Comparison of ENCODE assay signal across 7 mouse cellular contexts in genomic region chr5:88564501-88565147, GRCm38 (mm10). TPM values are rescaled to one million over a fixed set of nuclear protein-coding genes. Genes with fewer than 3 reads are reported as not detected.
DNase-seq lines count a peak whose midpoint lies in the region; ATAC-seq lines count a peak whose summit lies in the region.

Rufy3 (plus strand) TSS chr5:88565040.

- no peaks in the 10 kb centered on the region for H3K36me3 ChIP-seq in intestine, embryonic 15.5 days
- H3K36me3 ChIP-seq in midbrain, embryonic 10.5 days, result peaks cover 10% of the 10 kb centered on the region

- no peaks in the 10 kb centered on the region for H3K9me3 ChIP-seq in intestine, embryonic 15.5 days
- no peaks in the 10 kb centered on the region for H3K9me3 ChIP-seq in midbrain, embryonic 10.5 days (replicated peaks)

- H3K27ac ChIP-seq in intestine, embryonic 15.5 days, result peak within 1 kb of the TSS; percentile 84
- H3K27ac ChIP-seq in midbrain, embryonic 10.5 days (replicated peaks), result peak within 1 kb of the TSS; percentile 92

- peak within 1 kb of the TSS; percentile 94 for H3K4me3 ChIP-seq in intestine, embryonic 15.5 days (replicated peaks)
- peak within 1 kb of the TSS; percentile 91 for H3K4me3 ChIP-seq in midbrain, embryonic 10.5 days

- peak within 1 kb of the TSS; percentile 74 for H3K9ac ChIP-seq in intestine, embryonic 15.5 days

- under 1% methylated on average over 60 of the region's 71 CpGs for WGBS in intestine, embryonic 15.5 days
- WGBS in midbrain, embryonic 10.5 days, result under 1% methylated on average over 50 of the region's 71 CpGs

- H3K4me1 ChIP-seq in intestine, embryonic 15.5 days (replicated peaks), result 0 out of 2 replicates have a peak, but pooled peaks cover 2% of the 10 kb centered on the region
- peaks cover 23% of the 10 kb centered on the region for H3K4me1 ChIP-seq in midbrain, embryonic 10.5 days

- peak; percentile 95 for DNase-seq in adrenal gland, adult 2 months
- peak; percentile 91 for DNase-seq in embryo, embryonic 11 days
- peak; percentile 73 to 84 for DNase-seq in gastrocnemius, postnatal 36 days
- peak; percentile 71 for DNase-seq in left cerebral cortex, postnatal 4 days
- DNase-seq in midbrain, embryonic 10.5 days (ENCODE audit: low spot score), result peak; percentile 80
- peak; percentile 71 for DNase-seq in skeletal muscle tissue, adult 2 months (ENCODE audit: low read depth, low spot score)

- peak; percentile 93 for ATAC-seq in intestine, embryonic 15.5 days

- no peaks in the 10 kb centered on the region for H3K27me3 ChIP-seq in intestine, embryonic 15.5 days (replicated peaks)
- no peaks in the 10 kb centered on the region for H3K27me3 ChIP-seq in midbrain, embryonic 10.5 days (ENCODE audit: low read depth, poor library complexity, severe bottlenecking)

- intact Hi-C loops in gastrocnemius, postnatal 36 days (cut with DNase I), result loop anchor here (5.0 kb wide), 1 partner anchor 113 kb away; the partner anchor contains the start of gene Grsf1
- intact Hi-C loops in left cerebral cortex, postnatal 4 days (cut with DNase I), result no loop called here

- H3K4me2 ChIP-seq in intestine, embryonic 15.5 days (replicated peaks), result peak within 1 kb of the TSS; percentile 72

RNA-seq across cellular contexts. Expression of gene Rufy3, which starts in this region (rescaled TPM):
- total RNA-seq in adrenal gland, adult 2 months (2021), result 10 to 100 TPM; 26.3 to 29.6 TPM
- polyA plus RNA-seq in adrenal gland, adult 2 months (2012; rRNA removed), result 8.3 and 10.2 TPM in 2 replicates
- 1 to 10 TPM; 6.6 to 6.7 TPM for total RNA-seq in gastrocnemius, postnatal 36 days (2021)
- polyA plus RNA-seq in intestine, embryonic 15.5 days (2015; fragmentation: Nextera tagmentation; extraction: Ambion mirVana), result 17.4 and 20.9 TPM in 2 replicates
- total RNA-seq in left cerebral cortex, postnatal 4 days (2021), result 100 to 1,000 TPM; 284 to 286 TPM
- polyA plus RNA-seq in midbrain, embryonic 10.5 days (2016; fragmentation: Nextera tagmentation; extraction: Ambion mirVana), result 46.8 and 90.3 TPM in 2 replicates

Comparison
In these comparisons a context has a peak if more than half of its experiments do, and no peak if none do; other contexts are left out.
1. Peak in every context shown above with its lines: DNase-seq, ATAC-seq, H3K4me3 ChIP-seq and H3K27ac ChIP-seq.
2. RNA of gene Rufy3 (total RNA-seq): 284 to 286 TPM in left cerebral cortex, postnatal 4 days; 26.3 to 29.6 TPM in adrenal gland, adult 2 months and 6.6 to 6.7 TPM in gastrocnemius, postnatal 36 days; every median in the first group is over 4 times any median in the second.